Mouse (Mus musculus) neural tube, embryonic 13.5 days (tissue): ENCODE data around the gene Cish. TPM values are rescaled to one million over a fixed set of nuclear protein-coding genes. Genes with fewer than 3 reads are reported as not detected.
A peak's percentile ranks its signal among the peaks of the same experiment; 100 is the strongest.

Experiments used
- ATAC-seq: fragments of 200-750 bp; cut with Nextera tagmentation; 2 replicates; pipeline ENCODE4 v1.8.0; 2017; ENCODE audit warnings: low read depth, mild to moderate bottlenecking, moderate TSS enrichment, moderate library complexity
- H3K27ac ChIP-seq: fragments of 300-500 bp; sonication (generic); replicated peaks from 2 replicates; pipeline ENCODE4 v1.5.1; 2015; ENCODE audit warnings: moderate library complexity, mild to moderate bottlenecking, inconsistent platforms
- H3K27me3 ChIP-seq: fragments of 300-500 bp; sonication (generic); 2 replicates; pipeline ENCODE4 v1.6.1; 2015; ENCODE audit warnings: mild to moderate bottlenecking, inconsistent platforms
- H3K36me3 ChIP-seq: fragments of 300-500 bp; sonication (generic); 2 replicates; pipeline ENCODE4 v1.6.1; 2015; ENCODE audit warnings: mild to moderate bottlenecking, inconsistent platforms
- H3K4me1 ChIP-seq: fragments of 300-500 bp; sonication (generic); replicated peaks from 2 replicates; pipeline ENCODE4 v1.6.1; 2015; ENCODE audit warnings: inconsistent platforms
- H3K4me2 ChIP-seq: fragments of 300-500 bp; sonication (generic); 2 replicates; pipeline ENCODE4 v1.6.1; 2015; ENCODE audit warnings: inconsistent platforms, mild to moderate bottlenecking, moderate library complexity
- H3K4me3 ChIP-seq: fragments of 300-500 bp; sonication (generic); 2 replicates; pipeline ENCODE4 v1.5.1; 2015; ENCODE audit warnings: mild to moderate bottlenecking, inconsistent platforms
- H3K9ac ChIP-seq: fragments of 300-500 bp; sonication (generic); 2 replicates; pipeline ENCODE4 v1.6.1; 2015; ENCODE audit warnings: moderate library complexity, mild to moderate bottlenecking, inconsistent platforms
- H3K9me3 ChIP-seq: fragments of 300-500 bp; sonication (generic); 2 replicates; pipeline ENCODE4 v1.6.1; 2016; ENCODE audit warnings: inconsistent platforms
- WGBS: fragments of 180-500 bp; shearing (Covaris S2); methylation state at CpG from one replicate; pipeline ENCODE4 v1.1.7; 2015; 5-methylcytosine and 5-hydroxymethylcytosine counted together
- polyA plus RNA-seq: library from polyadenylated mRNA; unstranded; fragments of >200 nt; fragmentation: Nextera tagmentation; extraction: Ambion mirVana; gene quantifications from 2 replicates; pipeline ENCODE4 v1.2.1, GENCODE M21; 2015

The Cish gene
- polyA plus RNA-seq, 1 experiment from 2014 or later, result 8.7 TPM

DNA sequence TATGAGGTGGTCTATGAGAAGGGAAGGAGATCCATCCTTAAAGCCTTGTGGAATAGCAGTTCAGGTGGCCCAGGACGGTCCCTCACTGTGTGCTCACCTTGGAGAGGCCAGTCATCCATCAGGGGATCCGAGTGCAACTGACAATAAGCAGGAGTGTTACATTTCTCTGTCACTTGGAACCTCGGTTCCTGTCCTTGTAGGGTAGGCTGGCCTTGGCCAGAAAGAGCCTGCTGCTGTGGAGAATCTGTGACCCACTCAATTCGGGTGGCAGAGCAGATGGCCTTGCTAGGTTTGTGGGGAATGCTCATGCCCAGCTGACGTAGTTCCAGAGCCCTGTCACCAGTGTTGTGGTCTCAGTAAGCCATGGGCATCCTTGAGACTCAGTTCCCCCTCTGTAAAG lies 13.8 kb downstream of the Cish start:
- Histone ChIP-seq H3K4me1 (no peaks in the 10 kb centered on the region), H3K4me3 (no peak overlapping the region), H3K4me2 (no peak overlapping the region), H3K9me3 (no peaks in the 10 kb centered on the region), H3K27me3 (no peaks in the 10 kb centered on the region), H3K36me3 (no peaks in the 10 kb centered on the region), H3K9ac (no peak overlapping the region), H3K27ac (no peak overlapping the region)
- ATAC-seq, result no peak
- 77% methylated on average over 5 of the region's 5 CpGs for WGBS

DNA sequence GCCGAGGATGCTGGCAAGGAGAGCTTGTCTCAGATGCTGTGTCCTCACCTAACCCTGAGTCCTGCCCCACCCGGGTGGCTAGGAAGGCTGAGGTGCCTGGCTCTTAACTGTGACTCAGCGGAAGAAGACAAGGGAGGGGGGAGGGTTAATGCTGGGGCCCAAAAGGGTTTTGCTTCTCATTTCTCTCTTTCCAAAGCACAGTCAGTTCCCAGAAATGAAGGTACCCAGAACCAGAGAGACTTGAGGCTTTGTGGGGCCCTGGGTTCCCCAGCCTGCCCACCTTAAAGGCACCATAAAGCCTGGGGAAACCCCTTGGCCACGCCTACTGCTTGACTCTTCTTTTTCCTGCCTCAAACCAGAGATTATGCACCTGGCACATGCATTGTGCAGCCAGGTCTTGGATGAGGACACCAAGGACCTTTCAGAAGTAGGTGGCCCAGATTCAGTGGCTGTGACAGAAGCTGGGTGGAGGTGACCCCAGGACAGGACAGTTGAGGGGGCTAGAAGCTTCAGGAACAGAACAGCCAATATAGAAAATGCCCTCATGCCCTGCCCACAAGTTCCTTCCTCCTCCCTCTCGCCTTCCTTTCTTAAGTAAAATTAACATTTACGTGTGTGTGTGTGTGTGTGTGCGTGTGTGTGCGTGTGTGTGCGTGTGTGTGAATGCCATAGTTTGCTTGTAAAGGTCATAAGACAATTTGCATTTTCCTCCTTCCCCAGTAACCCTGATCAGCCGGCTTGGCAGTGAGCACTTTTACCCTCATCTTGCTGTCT lies 17.2 kb downstream of the Cish start:
- WGBS, result 69% methylated on average over 10 of the region's 10 CpGs
- Histone ChIP-seq H3K27ac (no peak overlapping the region), H3K9ac (no peak overlapping the region), H3K36me3 (no peaks in the 10 kb centered on the region), H3K4me2 (no peak overlapping the region), H3K4me1 (no peaks in the 10 kb centered on the region), H3K27me3 (no peaks in the 10 kb centered on the region), H3K4me3 (no peak overlapping the region), H3K9me3 (no peaks in the 10 kb centered on the region)
- ATAC-seq, result no peak

DNA sequence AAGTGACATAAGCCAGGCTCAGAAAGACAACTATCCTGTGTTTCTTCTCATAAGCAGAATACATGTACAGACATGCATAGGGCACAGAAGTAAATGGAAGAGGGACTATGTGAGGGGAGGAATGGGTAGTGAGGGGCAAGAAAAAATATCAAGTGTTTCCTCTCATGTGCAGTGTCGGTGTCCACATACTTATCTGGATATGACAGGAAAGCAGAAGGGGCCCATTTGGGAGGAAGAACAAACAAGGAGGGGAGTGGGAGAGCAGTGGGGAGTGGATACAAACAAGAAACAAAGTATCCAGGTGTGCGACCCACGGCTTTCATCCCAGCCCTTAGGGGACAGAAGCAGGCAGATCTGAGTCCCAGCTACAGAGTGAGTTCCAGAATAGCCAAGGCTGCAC lies 18.1 kb downstream of the Cish start:
- Histone ChIP-seq H3K36me3 (no peaks in the 10 kb centered on the region), H3K27ac (no peak overlapping the region), H3K9me3 (no peaks in the 10 kb centered on the region), H3K9ac (no peak overlapping the region), H3K27me3 (no peaks in the 10 kb centered on the region), H3K4me2 (no peak overlapping the region), H3K4me1 (no peaks in the 10 kb centered on the region), H3K4me3 (no peak overlapping the region)
- no peak for ATAC-seq
- 86% methylated on average over 3 of the region's 3 CpGs for WGBS

DNA sequence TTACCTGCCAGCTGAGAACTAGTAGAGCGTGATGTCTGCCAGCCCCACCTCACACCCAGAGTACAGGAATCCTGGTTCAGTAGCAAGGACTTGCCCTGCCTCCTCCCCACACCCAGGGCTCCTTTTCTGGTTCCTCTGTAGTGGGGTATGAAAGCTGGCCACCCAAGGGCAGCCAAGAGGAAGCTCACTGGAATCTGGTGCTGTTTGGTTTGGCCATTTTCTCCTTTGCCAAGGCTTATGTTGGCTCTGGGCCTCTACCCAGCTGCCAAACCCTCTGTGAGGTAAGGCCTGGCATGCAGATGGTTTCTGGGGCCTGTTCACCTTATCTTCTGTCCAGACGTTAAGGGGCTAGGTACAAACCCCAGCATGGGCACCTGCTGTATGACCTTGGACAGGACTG lies 20.0 kb downstream of the Cish start:
- Histone ChIP-seq H3K27me3 (no peaks in the 10 kb centered on the region), H3K36me3 (no peaks in the 10 kb centered on the region), H3K27ac (no peak overlapping the region), H3K4me2 (no peak overlapping the region), H3K4me3 (no peak overlapping the region), H3K9ac (no peak overlapping the region), H3K9me3 (no peaks in the 10 kb centered on the region), H3K4me1 (no peaks in the 10 kb centered on the region)
- 79% methylated on average over 2 of the region's 2 CpGs for WGBS
- ATAC-seq, result no peak

DNA sequence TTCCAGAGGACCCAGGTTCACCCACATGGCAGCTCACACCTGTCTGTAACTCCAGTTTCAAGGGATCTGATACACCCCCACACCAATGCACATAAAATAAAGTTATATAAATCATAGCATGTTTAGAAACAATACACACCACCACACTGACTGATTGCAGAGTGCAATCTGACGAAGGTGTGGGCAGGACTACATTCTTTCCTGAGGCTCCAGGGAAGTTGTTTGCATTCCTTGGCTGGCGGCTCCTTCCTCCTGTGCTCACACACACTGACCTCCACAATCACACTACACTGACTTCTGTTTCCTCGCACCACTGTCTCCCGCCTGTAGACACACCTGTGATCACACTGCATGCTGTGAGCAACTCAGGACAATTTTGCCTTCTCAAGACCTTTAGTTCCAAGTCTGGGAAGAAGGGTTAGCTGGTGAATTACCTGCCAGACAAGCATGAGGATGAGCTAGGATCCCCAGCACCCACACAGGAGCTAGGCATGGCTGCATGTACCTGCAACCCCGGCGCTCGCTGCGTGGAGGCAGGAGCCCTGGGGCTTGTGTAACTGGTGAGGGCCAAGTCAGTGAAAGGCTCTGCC lies 26.7 kb downstream of the Cish start:
- Histone ChIP-seq H3K27ac (no peak overlapping the region), H3K36me3 (peaks cover 7% of the 10 kb centered on the region), H3K4me3 (no peak overlapping the region), H3K9ac (no peak overlapping the region), H3K4me1 (no peaks in the 10 kb centered on the region), H3K9me3 (no peaks in the 10 kb centered on the region), H3K4me2 (no peak overlapping the region), H3K27me3 (no peaks in the 10 kb centered on the region)
- no peak for ATAC-seq
- 83% methylated on average over 8 of the region's 8 CpGs for WGBS

DNA sequence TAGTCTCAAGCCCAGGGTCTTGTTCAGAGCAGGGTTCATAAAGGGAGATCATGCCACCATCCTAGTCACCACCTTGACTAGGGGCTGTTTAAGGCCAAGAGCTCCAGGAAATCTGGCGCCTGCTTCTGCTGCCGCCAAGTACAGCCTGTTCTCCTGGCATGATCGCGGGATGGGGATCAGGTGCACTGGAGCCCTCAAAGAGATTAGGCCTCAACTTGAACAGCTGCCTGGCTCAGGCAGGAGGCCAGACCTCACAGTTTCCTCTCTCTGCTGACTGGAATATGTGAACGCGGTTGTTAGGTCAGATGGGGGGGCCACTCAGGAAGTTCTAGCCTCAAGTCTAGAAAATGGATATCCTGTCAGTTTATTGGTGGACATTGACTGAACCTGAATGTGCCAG lies 27.7 kb downstream of the Cish start:
- no peaks in the 10 kb centered on the region for H3K4me1 ChIP-seq
- H3K4me3 ChIP-seq, result no peak overlapping the region
- no peaks in the 10 kb centered on the region for H3K27me3 ChIP-seq
- no peak overlapping the region for H3K4me2 ChIP-seq
- 0 out of 2 replicates have a peak overlapping the region, but pooled peaks have one; percentile 9 for H3K27ac ChIP-seq
- 57% methylated on average over 6 of the region's 6 CpGs for WGBS
- no peak for ATAC-seq
- peaks cover 17% of the 10 kb centered on the region for H3K36me3 ChIP-seq
- H3K9ac ChIP-seq, result no peak overlapping the region
- no peaks in the 10 kb centered on the region for H3K9me3 ChIP-seq

DNA sequence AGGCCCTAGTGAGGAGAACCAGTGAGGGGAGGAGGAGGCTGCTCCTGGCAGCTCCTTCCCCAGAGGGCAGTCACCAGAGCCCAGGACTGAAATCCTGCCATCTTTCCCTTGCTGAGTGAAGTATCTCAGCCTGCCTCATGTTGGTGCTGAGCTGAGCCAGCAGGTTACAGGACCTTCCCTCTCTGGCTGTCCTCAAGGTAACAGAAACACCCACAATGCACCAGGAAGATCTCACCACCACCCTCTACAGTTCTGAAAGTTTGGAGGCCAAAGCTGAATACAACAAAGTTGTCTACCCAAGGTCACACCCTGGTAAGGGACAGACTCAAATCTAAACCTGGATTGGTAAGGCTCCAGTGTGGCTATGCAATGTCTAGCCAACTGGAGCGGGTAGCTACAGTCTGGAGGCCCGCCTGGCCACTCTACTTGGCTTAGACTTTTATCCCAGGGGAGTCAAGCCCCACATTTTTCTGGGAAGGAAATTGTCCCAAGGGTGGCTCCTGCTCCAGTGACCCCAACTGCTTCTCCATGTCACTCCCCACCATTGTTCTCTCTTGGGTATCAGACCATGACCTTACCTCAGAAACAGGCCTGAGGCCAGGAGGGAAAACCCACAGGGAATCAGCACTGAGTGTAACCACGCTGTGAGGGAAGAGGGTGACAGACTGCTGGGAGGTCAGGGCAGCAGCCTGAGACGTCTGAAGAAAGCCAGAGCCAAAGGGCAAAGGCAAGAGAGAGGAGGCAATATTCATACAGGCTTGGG lies 29.2 kb downstream of the Cish start:
- Histone ChIP-seq H3K9me3 (no peaks in the 10 kb centered on the region), H3K36me3 (peaks cover 23% of the 10 kb centered on the region)

DNA sequence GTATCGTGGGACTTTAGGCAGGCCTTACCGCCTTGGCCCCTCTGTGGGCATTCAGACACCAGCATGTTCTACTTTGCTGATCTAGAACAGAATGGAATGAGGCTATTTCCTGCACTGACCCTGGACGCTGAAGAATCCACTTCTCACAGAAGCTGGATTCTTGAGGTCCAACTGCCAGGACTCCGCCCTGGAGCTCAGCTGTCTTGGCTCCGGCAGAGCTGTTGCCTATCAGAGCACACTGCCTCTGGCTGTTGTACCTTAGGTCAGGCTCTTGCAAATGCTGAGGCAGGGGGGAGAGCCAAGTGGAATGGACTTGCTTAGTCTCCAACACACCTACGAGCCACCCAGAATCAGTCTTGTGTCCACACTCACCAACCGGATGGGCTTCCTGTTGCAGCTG lies 30.1 kb downstream of the Cish start:
- no peak overlapping the region for H3K4me3 ChIP-seq
- H3K27ac ChIP-seq, result no peak overlapping the region
- H3K36me3 ChIP-seq, result peaks cover 23% of the 10 kb centered on the region
- H3K9me3 ChIP-seq, result no peaks in the 10 kb centered on the region
- H3K4me1 ChIP-seq, result no peaks in the 10 kb centered on the region
- no peak for ATAC-seq
- H3K4me2 ChIP-seq, result no peak overlapping the region
- H3K9ac ChIP-seq, result no peak overlapping the region
- 86% methylated on average over 7 of the region's 7 CpGs for WGBS
- H3K27me3 ChIP-seq, result no peaks in the 10 kb centered on the region

More for the DNA sequence above, 29.2 kb downstream of the Cish start:
- no peak overlapping the region for H3K9ac ChIP-seq
- no peaks in the 10 kb centered on the region for H3K27me3 ChIP-seq
- 61% methylated on average over 4 of the region's 4 CpGs for WGBS
- ATAC-seq, result no peak
- no peak overlapping the region for H3K4me3 ChIP-seq
- H3K4me1 ChIP-seq, result no peaks in the 10 kb centered on the region
- no peak overlapping the region for H3K4me2 ChIP-seq
- no peak overlapping the region for H3K27ac ChIP-seq

DNA sequence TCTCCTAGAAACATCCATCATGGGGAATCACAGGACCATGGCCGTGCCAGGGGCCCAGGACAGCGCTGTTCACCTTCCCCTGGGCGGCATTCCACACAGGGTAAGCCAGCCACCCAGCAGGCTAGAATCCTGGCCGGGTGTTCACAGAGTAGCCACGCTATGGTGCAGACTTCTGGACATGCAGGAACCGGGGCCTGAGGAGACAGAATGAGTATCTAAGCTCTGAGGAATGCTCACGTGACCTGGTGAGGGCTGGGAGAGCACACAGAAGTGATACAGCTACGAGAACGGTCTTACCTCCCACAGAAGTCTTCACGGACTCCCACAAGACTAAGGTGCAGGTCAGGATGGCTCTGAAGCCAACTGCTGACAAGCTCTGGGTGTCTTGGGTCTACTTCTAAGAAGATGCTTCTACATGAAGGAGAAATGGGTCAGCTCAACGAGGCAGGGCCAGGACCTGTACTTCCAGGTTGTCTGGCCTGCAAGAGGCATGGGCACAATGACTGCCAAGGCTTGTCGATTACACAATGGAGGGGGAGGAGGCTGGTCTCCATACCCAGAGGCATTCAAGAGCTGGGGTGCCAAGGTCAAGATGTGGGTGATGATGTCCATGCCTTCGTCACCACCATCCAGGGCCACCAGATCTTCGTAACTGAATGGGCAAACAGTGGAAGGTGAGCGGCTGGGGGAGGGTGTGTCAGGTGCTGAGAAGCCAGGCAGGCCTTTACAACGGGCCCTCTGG lies 32.2 kb downstream of the Cish start:
- Histone ChIP-seq H3K9ac (no peak overlapping the region), H3K4me2 (no peak overlapping the region), H3K27me3 (no peaks in the 10 kb centered on the region), H3K27ac (no peak overlapping the region), H3K4me3 (no peak overlapping the region), H3K4me1 (no peaks in the 10 kb centered on the region), H3K36me3 (peaks cover 36% of the 10 kb centered on the region), H3K9me3 (no peaks in the 10 kb centered on the region)
- 92% methylated on average over 16 of the region's 16 CpGs for WGBS
- ATAC-seq, result no peak

DNA sequence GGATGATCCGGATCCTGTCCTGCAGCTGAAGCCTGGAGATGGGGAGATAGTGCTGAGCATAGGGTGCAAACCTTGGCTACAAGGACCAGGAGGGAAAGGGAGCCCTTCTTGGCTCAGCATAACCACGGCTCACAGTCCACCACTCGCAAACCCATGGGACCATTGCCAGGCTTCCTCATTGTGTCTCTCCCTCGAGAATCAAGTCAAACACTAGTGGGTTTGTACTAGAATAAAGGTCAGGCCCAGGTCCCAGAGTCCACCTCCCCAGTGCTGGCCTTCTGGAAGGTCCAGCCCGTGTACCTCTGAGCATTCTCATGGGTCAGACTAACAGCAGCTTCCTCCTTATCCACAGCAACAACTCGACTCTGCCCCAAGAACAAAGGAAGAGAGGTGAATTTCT lies 35.0 kb downstream of the Cish start:
- Histone ChIP-seq H3K4me3 (no peak overlapping the region), H3K36me3 (peaks cover 39% of the 10 kb centered on the region), H3K9me3 (no peaks in the 10 kb centered on the region), H3K4me2 (no peak overlapping the region), H3K27me3 (no peaks in the 10 kb centered on the region), H3K27ac (no peak overlapping the region), H3K4me1 (no peaks in the 10 kb centered on the region), H3K9ac (no peak overlapping the region)
- no peak for ATAC-seq
- WGBS, result 78% methylated on average over 6 of the region's 6 CpGs

DNA sequence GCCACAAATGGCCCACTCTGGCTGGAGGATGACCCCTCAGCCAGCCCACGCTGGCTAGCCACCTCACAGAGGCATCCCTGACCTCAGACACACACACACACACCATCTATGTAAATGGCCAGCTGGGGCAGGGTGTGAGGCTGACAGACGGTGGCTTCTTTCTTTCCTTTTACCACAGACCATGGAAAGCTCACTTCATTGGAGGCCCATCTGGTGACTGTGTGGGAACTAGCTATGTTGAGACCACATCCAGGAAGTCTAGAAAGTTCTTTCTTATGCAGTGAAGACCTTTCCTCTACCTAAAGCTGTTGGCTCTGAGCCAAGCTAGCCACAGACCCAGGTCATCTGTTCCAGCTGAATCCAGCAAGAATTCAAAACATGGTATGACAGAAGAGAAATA lies 37.9 kb downstream of the Cish start:
- Histone ChIP-seq H3K27me3 (no peaks in the 10 kb centered on the region), H3K4me3 (no peak overlapping the region), H3K36me3 (peaks cover 22% of the 10 kb centered on the region), H3K9ac (no peak overlapping the region), H3K27ac (no peak overlapping the region), H3K4me2 (no peak overlapping the region), H3K4me1 (peaks cover 21% of the 10 kb centered on the region), H3K9me3 (no peaks in the 10 kb centered on the region)
- 67% methylated on average over 2 of the region's 2 CpGs for WGBS
- ATAC-seq, result no peak

DNA sequence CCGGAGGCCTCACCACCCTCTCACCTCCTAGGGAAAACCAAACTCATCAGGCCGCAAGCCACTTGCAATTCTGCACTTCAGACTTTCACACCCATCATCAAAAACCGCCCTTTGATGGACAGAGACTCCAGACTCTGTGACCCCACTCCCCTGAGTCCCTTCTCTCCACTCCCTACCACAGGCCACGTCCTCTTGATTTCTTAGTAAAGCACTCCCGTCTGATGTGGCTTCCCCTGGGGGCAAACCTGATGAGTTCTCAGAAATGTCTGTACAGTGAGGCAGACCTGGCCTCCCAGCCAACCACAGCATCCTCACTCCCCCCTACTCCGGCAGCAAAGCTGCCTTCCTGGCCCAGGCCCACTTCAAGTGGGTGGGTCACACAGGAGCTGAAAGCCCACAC lies 38.5 kb downstream of the Cish start:
- ATAC-seq, result no peak
- WGBS, result 89% methylated on average over 6 of the region's 6 CpGs

More for the DNA sequence above, 38.5 kb downstream of the Cish start:
- Histone ChIP-seq H3K9ac (no peak overlapping the region), H3K4me3 (no peak overlapping the region), H3K27ac (no peak overlapping the region), H3K9me3 (no peaks in the 10 kb centered on the region), H3K4me2 (no peak overlapping the region), H3K27me3 (no peaks in the 10 kb centered on the region), H3K4me1 (peaks cover 27% of the 10 kb centered on the region), H3K36me3 (peaks cover 17% of the 10 kb centered on the region)
